Mouse (Mus musculus): Measurements from ENCODE around the gene Fam102b.

The Fam102b gene

GRCm38 (mm10) chr3:109027515-109027987 lies at the start of gene Fam102b:
TSS of gene Fam102b (minus strand) at chr3:109027607.
- DNase-seq (ENCODE audit: low spot score): peak; percentile 47

- DNase-seq (ENCODE audit: low spot score): no peak
These were observed 35.6 kb upstream of the Fam102b start for GRCm38 (mm10) chr3:109062989-109063388.

GRCm38 (mm10) chr3:109062391-109062790 lies 35.0 kb upstream of the Fam102b start:
- no peak for DNase-seq (ENCODE audit: low spot score)

- no peak for DNase-seq (ENCODE audit: low spot score)
These were observed 32.5 kb upstream of the Fam102b start for GRCm38 (mm10) chr3:109059903-109060302.

- no peak for DNase-seq (ENCODE audit: low spot score)
These were observed 24.5 kb upstream of the Fam102b start for GRCm38 (mm10) chr3:109051946-109052331.

GRCm38 (mm10) chr3:109051056-109051945 lies 23.9 kb upstream of the Fam102b start:
- DNase-seq (ENCODE audit: low spot score): no peak

GRCm38 (mm10) chr3:109047707-109048283 lies 20.4 kb upstream of the Fam102b start:
- no peak for DNase-seq (ENCODE audit: low spot score)

GRCm38 (mm10) chr3:109046428-109046827 lies 19.0 kb upstream of the Fam102b start:
- no peak for DNase-seq (ENCODE audit: low spot score)

- no peak for DNase-seq (ENCODE audit: low spot score)
These were observed 16.0 kb upstream of the Fam102b start for GRCm38 (mm10) chr3:109043395-109043794.

GRCm38 (mm10) chr3:109040908-109041307 lies 13.5 kb upstream of the Fam102b start:
- DNase-seq (ENCODE audit: low spot score): no peak

GRCm38 (mm10) chr3:109034411-109034810 lies 7.0 kb upstream of the Fam102b start:
- DNase-seq (ENCODE audit: low spot score): no peak

- no peak for DNase-seq (ENCODE audit: low spot score)
These were observed 4.9 kb upstream of the Fam102b start for GRCm38 (mm10) chr3:109032306-109032705.

GRCm38 (mm10) chr3:109031626-109032025 lies 4.2 kb upstream of the Fam102b start:
- DNase-seq (ENCODE audit: low spot score): no peak

GRCm38 (mm10) chr3:109030817-109031216 lies 3.4 kb upstream of the Fam102b start:
- DNase-seq (ENCODE audit: low spot score): no peak

GRCm38 (mm10) chr3:109029661-109030060 lies 2.3 kb upstream of the Fam102b start:
- DNase-seq (ENCODE audit: low spot score): no peak

GRCm38 (mm10) chr3:109026991-109027470 lies 376 bp downstream of the Fam102b start:
- DNase-seq (ENCODE audit: low spot score): no peak

- no peak for DNase-seq (ENCODE audit: low spot score)
These were observed 881 bp downstream of the Fam102b start for GRCm38 (mm10) chr3:109026462-109026990.

- no peak for DNase-seq (ENCODE audit: low spot score)
These were observed 1.8 kb downstream of the Fam102b start for GRCm38 (mm10) chr3:109025579-109025978.

- no peak for DNase-seq (ENCODE audit: low spot score)
These were observed 4.3 kb downstream of the Fam102b start for GRCm38 (mm10) chr3:109023066-109023465.

- DNase-seq (ENCODE audit: low spot score): no peak
These were observed 5.5 kb downstream of the Fam102b start for GRCm38 (mm10) chr3:109021720-109022516.

GRCm38 (mm10) chr3:109018336-109018735 lies 9.1 kb downstream of the Fam102b start:
- DNase-seq (ENCODE audit: low spot score): no peak

GRCm38 (mm10) chr3:109012595-109012994 lies 14.8 kb downstream of the Fam102b start:
- DNase-seq (ENCODE audit: low spot score): no peak
